Mouse (Mus musculus): ENCODE measurements around the gene Rcsd1.
"Not testable (repeated sequence)": the region's sequence is repeated elsewhere in the genome, so short reads cannot be mapped to it uniquely, and the experiment has no call there.

- TF ChIP-seq E2F4 (IDR thresholded peaks at IDR 0.05; ENCODE audit: insufficient replicate concordance, low read depth, low read length); POLR2A (IDR thresholded peaks at IDR 0.05; ENCODE audit: low read depth, low read length); CTCF (conservative IDR thresholded peaks at IDR 0.05 in 1 of 2, IDR thresholded peaks at IDR 0.05 in 1 of 2; ENCODE audit: low read depth in 2 of 2, low read length in 2 of 2); GABPA (IDR thresholded peaks at IDR 0.05; ENCODE audit: insufficient replicate concordance, low read depth, low read length); MAZ (IDR thresholded peaks at IDR 0.05; ENCODE audit: low read depth, low read length): not testable (repeated sequence)
Measured at GRCm38 (mm10) chr1:165680086-165680485, 29.5 kb downstream of the Rcsd1 start.
